In genomic region chr11:79750943-79751342, GRCm38 (mm10) we compare ENCODE assay signal across 29 mouse cellular contexts.
DNase-seq lines count a peak whose midpoint lies in the region; ATAC-seq lines count a peak whose summit lies in the region.
"Had no signal": no experiment of that assay in that cellular context is flagged by ENCODE, and none has a peak within 500 bp of the region (broad histone marks: within the 10 kb centered on the region; RNA-seq: fewer than 3 reads in every experiment).

No protein-coding gene starts in this region.

- H3K36me3 ChIP-seq in lung, embryonic 15.5 days = no peaks in the 10 kb centered on the region
- H3K36me3 ChIP-seq: embryonic facial prominence, embryonic 13.5 days; forebrain, embryonic 10.5 days; hindbrain, embryonic 12.5 days; intestine, embryonic 15.5 days; limb, embryonic 12.5 days; midbrain, embryonic 15.5 days; neural tube, embryonic 13.5 days had no signal

- H3K4me3 ChIP-seq in lung, embryonic 15.5 days = no peak overlapping the region
- H3K4me3 ChIP-seq: embryonic facial prominence, embryonic 13.5 days; forebrain, embryonic 10.5 days; hindbrain, embryonic 12.5 days; intestine, embryonic 15.5 days; layer of hippocampus, adult 2 months; left cerebral cortex, adult 2 months; limb, embryonic 12.5 days; midbrain, embryonic 15.5 days; neural tube, embryonic 13.5 days had no signal

- H3K9me3 ChIP-seq in lung, embryonic 15.5 days = no peaks in the 10 kb centered on the region
- H3K9me3 ChIP-seq: embryonic facial prominence, embryonic 13.5 days; hindbrain, embryonic 12.5 days; intestine, embryonic 15.5 days; limb, embryonic 12.5 days; midbrain, embryonic 15.5 days; neural tube, embryonic 13.5 days had no signal

- H3K9ac ChIP-seq in lung, embryonic 15.5 days = no peak overlapping the region
- H3K9ac ChIP-seq: embryonic facial prominence, embryonic 13.5 days; hindbrain, embryonic 12.5 days; intestine, embryonic 15.5 days; limb, embryonic 12.5 days; liver, embryonic 14.5 days; lung, embryonic 14.5 days; midbrain, embryonic 15.5 days; neural tube, embryonic 13.5 days had no signal

- H3K27ac ChIP-seq in lung, embryonic 15.5 days = 0 out of 2 replicates have a peak overlapping the region, but pooled peaks have one; percentile 19
- H3K27ac ChIP-seq: embryonic facial prominence, embryonic 13.5 days; forebrain, embryonic 10.5 days; hindbrain, embryonic 12.5 days; hindbrain, postnatal 0 days; intestine, embryonic 15.5 days; layer of hippocampus, adult 2 months; left cerebral cortex, adult 2 months; limb, embryonic 12.5 days; liver, embryonic 14.5 days; midbrain, embryonic 15.5 days; neural tube, embryonic 13.5 days; stomach, postnatal 0 days had no signal

- DNase-seq in adrenal gland, postnatal 14 days = peak; percentile 18
- no peak for DNase-seq in adrenal gland, postnatal 10 days
- DNase-seq in lung, postnatal 10 days = no peak
- DNase-seq in cerebellum, postnatal 25 days = no peak
- DNase-seq: cerebellum, adult 11 months; cerebellum, adult 9-10 months; gastrocnemius, postnatal 10 days; kidney, adult 2 months; kidney, postnatal 36 days; lung, postnatal 36 days; right cerebral cortex, postnatal 4 days had no signal

- H3K4me2 ChIP-seq in lung, embryonic 15.5 days = no peak overlapping the region
- H3K4me2 ChIP-seq: embryonic facial prominence, embryonic 13.5 days; hindbrain, embryonic 12.5 days; intestine, embryonic 15.5 days; limb, embryonic 12.5 days; lung, embryonic 14.5 days; midbrain, embryonic 15.5 days; neural tube, embryonic 13.5 days had no signal

- no peak for ATAC-seq in lung, embryonic 15.5 days (ENCODE audit: borderline replicate concordance, extremely low read depth, low FRiP score, low TSS enrichment)
- peak; percentile 57; the same call in 1 of the 2 replicates for ATAC-seq in common myeloid progenitor, adult 5-6 weeks (replicated peaks; ENCODE audit: low read depth, poor library complexity, severe bottlenecking)
- ATAC-seq in megakaryocyte, adult 5-6 weeks (ENCODE audit: poor library complexity, severe bottlenecking) = no peak
- ATAC-seq: CD4-positive, CD25-positive, alpha-beta regulatory T cell, adult 4 months; forebrain, embryonic 16.5 days; hindbrain, postnatal 0 days; intestine, embryonic 15.5 days; midbrain, embryonic 15.5 days had no signal

- H3K4me1 ChIP-seq in lung, embryonic 15.5 days = peaks cover 37% of the 10 kb centered on the region
- H3K4me1 ChIP-seq: hindbrain, embryonic 12.5 days; neural tube, embryonic 13.5 days had no signal

- no peaks in the 10 kb centered on the region; the same call in 1 of the 2 replicates for H3K27me3 ChIP-seq in lung, embryonic 15.5 days
- H3K27me3 ChIP-seq: embryonic facial prominence, embryonic 13.5 days; hindbrain, embryonic 12.5 days; intestine, embryonic 15.5 days; limb, embryonic 12.5 days; midbrain, embryonic 15.5 days; neural tube, embryonic 13.5 days had no signal

- WGBS in lung, embryonic 15.5 days = 52% methylated on average over 2 of the region's 2 CpGs
